Mouse (Mus musculus): ENCODE results near the gene Pigc.

Gene Pigc

GRCm38 (mm10) chr1:161968589-161969407 is at the start of gene Pigc:
TSS of gene Pigc (plus strand) at chr1:161969186.
- peak; percentile 90 for DNase-seq (ENCODE audit: low spot score)

- no peak for DNase-seq (ENCODE audit: low spot score)
Measured at GRCm38 (mm10) chr1:161919594-161919993, 49.4 kb upstream of the Pigc start.

- DNase-seq (ENCODE audit: low spot score) = no peak
Measured at GRCm38 (mm10) chr1:161920475-161921454, 48.2 kb upstream of the Pigc start.

GRCm38 (mm10) chr1:161921928-161922327 is 47.1 kb upstream of the Pigc start:
- DNase-seq (ENCODE audit: low spot score) = no peak

- DNase-seq (ENCODE audit: low spot score) = no peak
Measured at GRCm38 (mm10) chr1:161924321-161924720, 44.7 kb upstream of the Pigc start.

- DNase-seq (ENCODE audit: low spot score) = no peak
Measured at GRCm38 (mm10) chr1:161925281-161925805, 43.6 kb upstream of the Pigc start.

- no peak for DNase-seq (ENCODE audit: low spot score)
Measured at GRCm38 (mm10) chr1:161927976-161928375, 41.0 kb upstream of the Pigc start.

GRCm38 (mm10) chr1:161931313-161931712 is 37.7 kb upstream of the Pigc start:
- no peak for DNase-seq (ENCODE audit: low spot score)

- DNase-seq (ENCODE audit: low spot score) = no peak
Measured at GRCm38 (mm10) chr1:161931817-161932216, 37.2 kb upstream of the Pigc start.

- no peak for DNase-seq (ENCODE audit: low spot score)
Measured at GRCm38 (mm10) chr1:161932286-161932685, 36.7 kb upstream of the Pigc start.

- no peak for DNase-seq (ENCODE audit: low spot score)
Measured at GRCm38 (mm10) chr1:161942082-161942481, 26.9 kb upstream of the Pigc start.

GRCm38 (mm10) chr1:161951009-161951779 is 17.8 kb upstream of the Pigc start:
- no peak for DNase-seq (ENCODE audit: low spot score)

GRCm38 (mm10) chr1:161952599-161952998 is 16.4 kb upstream of the Pigc start:
- DNase-seq (ENCODE audit: low spot score) = no peak

- no peak for DNase-seq (ENCODE audit: low spot score)
Measured at GRCm38 (mm10) chr1:161955846-161956245, 13.1 kb upstream of the Pigc start.

- no peak for DNase-seq (ENCODE audit: low spot score)
Measured at GRCm38 (mm10) chr1:161957964-161958950, 10.7 kb upstream of the Pigc start.

GRCm38 (mm10) chr1:161962465-161963377 is 6.3 kb upstream of the Pigc start:
- DNase-seq (ENCODE audit: low spot score) = no peak

- DNase-seq (ENCODE audit: low spot score) = no peak
Measured at GRCm38 (mm10) chr1:161967936-161968335, 1.1 kb upstream of the Pigc start.

GRCm38 (mm10) chr1:161970874-161971273 is 1.9 kb downstream of the Pigc start:
- DNase-seq (ENCODE audit: low spot score) = no peak

GRCm38 (mm10) chr1:161972233-161972632 is 3.2 kb downstream of the Pigc start:
- DNase-seq (ENCODE audit: low spot score) = no peak

Data from layer of hippocampus, adult 9-10 months (tissue).